Mouse (Mus musculus): ENCODE results near the gene Arel1. TPM values are rescaled to one million over a fixed set of nuclear protein-coding genes. Genes with fewer than 3 reads are reported as not detected.

Gene Arel1
- total RNA-seq, 2 experiments from 2014 or later = 23.0 to 24.9 TPM

- DNase-seq = no peak
- intact Hi-C loops (cut with DNase I) = no loop called here
- no peak for TF ChIP-seq CTCF (IDR thresholded peaks at IDR 0.05)
- Histone ChIP-seq H3K27ac (no peak overlapping the region), H3K4me3 (no peak overlapping the region)
Measured at GRCm38 (mm10) chr12:84912652-84913104, 58.0 kb downstream of the Arel1 start.

DNA sequence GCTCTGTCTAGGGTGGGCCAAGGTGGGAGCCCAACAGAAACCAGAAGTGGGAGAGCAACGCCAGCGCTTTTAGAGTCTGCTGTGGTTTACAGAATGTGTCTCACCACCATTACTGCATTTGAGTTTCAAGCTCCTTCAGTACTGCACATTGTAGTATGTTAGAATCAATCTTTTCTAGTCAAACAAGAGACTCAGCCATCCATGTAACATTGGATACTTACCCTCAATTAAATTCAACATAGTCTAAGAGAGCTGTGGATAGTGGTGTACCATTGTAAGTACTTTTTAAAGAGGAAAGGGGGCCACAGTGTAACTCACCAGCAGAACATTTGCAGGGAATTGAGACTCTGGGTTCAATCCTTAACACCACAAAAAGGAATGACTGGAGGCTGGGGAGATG is 59.1 kb downstream of the Arel1 start:
- no peak overlapping the region for H3K4me3 ChIP-seq
- no peak for DNase-seq
- H3K27ac ChIP-seq = no peak overlapping the region
- intact Hi-C loops (cut with DNase I) = no loop called here
- TF ChIP-seq CTCF (IDR thresholded peaks at IDR 0.05) = no peak

DNA sequence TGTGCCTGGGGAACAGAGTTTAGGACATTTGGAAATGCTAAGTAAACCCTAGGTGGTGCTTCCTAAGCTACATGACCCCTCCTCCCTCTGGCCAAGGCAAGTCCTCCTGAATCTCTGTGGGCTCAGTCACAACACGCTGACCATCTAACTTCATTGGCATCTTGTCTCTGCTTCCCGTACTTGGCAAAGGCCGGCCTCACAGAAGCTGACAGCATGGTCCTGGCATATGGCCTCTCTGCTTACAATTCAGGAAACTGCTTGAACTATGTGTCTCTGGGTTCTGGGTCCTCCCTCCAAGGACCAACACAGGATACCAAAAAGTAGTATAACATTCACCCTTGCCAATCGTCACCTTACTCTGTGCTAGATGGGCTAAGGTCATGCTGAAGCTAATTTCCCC is 60.6 kb downstream of the Arel1 start:
- no peak for TF ChIP-seq CTCF (IDR thresholded peaks at IDR 0.05)
- no peak overlapping the region for H3K4me3 ChIP-seq
- no peak overlapping the region for H3K27ac ChIP-seq
- intact Hi-C loops (cut with DNase I) = no loop called here
- DNase-seq = no peak

DNA sequence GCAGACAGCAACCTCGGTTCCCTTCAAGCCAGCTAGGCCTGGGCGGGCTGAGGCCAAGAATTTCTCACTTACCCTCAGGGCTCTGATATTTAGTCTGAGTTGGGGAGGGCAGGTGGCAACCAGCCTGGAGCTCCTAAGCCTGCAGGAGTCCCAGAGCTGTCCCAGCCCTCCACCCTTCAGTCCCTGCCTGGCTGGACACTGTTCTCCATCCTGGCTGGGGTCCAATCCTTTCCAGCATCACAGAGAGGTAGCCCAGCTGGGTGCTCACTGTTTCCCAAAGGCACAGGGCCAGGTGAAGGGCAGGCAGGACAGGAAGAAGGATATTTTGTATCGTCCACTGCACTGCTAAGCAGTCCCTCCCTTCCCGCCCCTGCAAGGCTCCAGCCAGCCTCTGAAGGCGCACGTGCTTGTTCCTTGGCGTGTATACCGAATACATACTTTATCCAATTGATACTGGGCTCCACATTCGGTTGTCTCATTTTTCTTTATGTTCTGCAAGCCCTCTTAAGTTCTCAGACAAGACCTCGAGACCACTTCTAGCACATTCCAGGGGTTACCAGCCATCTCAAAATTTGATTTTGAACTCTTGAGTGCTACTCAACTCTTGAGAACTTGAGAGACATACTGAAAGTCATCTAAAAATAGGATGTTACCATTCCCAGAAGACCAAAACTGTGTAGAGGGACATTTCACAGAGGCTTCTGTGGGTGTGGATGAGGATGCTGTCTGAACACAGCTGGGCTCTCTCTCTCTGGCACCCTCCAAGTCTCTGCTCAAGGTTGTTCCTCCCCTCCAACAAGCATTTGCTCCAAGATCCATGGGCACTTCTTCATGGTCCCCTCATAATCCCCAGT is 62.8 kb downstream of the Arel1 start:
- H3K4me3 ChIP-seq = no peak overlapping the region
- no peak for TF ChIP-seq CTCF (IDR thresholded peaks at IDR 0.05)
- peak overlapping the region; percentile 29; the same call in 1 of the 2 replicates for H3K27ac ChIP-seq
- intact Hi-C loops (cut with DNase I) = no loop called here
- DNase-seq = peak; percentile 69

DNA sequence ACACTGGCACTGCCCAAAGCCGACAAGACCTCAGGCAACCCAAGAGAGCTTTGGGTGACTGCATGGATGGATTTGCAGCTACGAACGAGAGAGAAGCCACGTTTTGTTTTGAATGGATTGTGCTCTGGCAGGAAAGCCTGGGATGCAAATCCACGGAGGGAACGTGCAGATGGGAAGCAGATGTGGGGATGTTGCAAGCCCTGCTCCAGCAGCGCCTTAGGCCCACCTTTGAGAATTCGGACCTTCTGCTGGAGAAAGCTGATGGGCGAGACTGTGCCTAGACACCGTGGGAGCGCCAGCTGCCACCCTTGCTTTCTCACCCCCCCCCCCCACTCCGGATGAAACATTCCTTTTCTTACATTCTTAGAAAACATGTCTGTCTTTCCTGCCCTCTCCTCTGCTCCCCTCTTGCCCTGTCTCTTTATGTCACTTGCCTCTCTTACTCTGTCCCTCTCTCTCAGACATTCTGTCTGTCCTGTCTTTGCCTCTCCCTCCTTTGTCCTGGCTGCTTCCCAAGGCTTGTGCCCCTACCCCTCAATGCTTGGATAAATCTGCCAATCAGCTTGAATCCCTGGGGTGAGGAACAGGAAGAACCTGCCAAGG is 63.6 kb downstream of the Arel1 start:
- no peak for TF ChIP-seq CTCF (IDR thresholded peaks at IDR 0.05)
- H3K27ac ChIP-seq = peak overlapping the region; percentile 29; the same call in 1 of the 2 replicates
- DNase-seq = peak; percentile 62
- intact Hi-C loops (cut with DNase I) = no loop called here
- H3K4me3 ChIP-seq = no peak overlapping the region

GRCm38 (mm10) chr12:84904399-84904798 is 66.3 kb downstream of the Arel1 start:
- H3K4me3 ChIP-seq = no peak overlapping the region
- no peak for TF ChIP-seq CTCF (IDR thresholded peaks at IDR 0.05)
- DNase-seq = no peak
- intact Hi-C loops (cut with DNase I) = no loop called here
- H3K27ac ChIP-seq = no peak overlapping the region

- no peak overlapping the region for H3K4me3 ChIP-seq
- no peak overlapping the region for H3K27ac ChIP-seq
- no peak for TF ChIP-seq CTCF (IDR thresholded peaks at IDR 0.05)
- no peak for DNase-seq
- intact Hi-C loops (cut with DNase I) = no loop called here
Measured at GRCm38 (mm10) chr12:84900317-84900716, 70.4 kb downstream of the Arel1 start.

- no peak for TF ChIP-seq CTCF (IDR thresholded peaks at IDR 0.05)
- H3K4me3 ChIP-seq = no peak overlapping the region
- no peak for DNase-seq
- H3K27ac ChIP-seq = no peak overlapping the region
- intact Hi-C loops (cut with DNase I) = no loop called here
Measured at GRCm38 (mm10) chr12:84897322-84897721, 73.4 kb downstream of the Arel1 start.

GRCm38 (mm10) chr12:84896235-84896634 is 74.5 kb downstream of the Arel1 start:
- no peak for TF ChIP-seq CTCF (IDR thresholded peaks at IDR 0.05)
- H3K4me3 ChIP-seq = no peak overlapping the region
- intact Hi-C loops (cut with DNase I) = no loop called here
- no peak overlapping the region for H3K27ac ChIP-seq
- DNase-seq = no peak

DNA sequence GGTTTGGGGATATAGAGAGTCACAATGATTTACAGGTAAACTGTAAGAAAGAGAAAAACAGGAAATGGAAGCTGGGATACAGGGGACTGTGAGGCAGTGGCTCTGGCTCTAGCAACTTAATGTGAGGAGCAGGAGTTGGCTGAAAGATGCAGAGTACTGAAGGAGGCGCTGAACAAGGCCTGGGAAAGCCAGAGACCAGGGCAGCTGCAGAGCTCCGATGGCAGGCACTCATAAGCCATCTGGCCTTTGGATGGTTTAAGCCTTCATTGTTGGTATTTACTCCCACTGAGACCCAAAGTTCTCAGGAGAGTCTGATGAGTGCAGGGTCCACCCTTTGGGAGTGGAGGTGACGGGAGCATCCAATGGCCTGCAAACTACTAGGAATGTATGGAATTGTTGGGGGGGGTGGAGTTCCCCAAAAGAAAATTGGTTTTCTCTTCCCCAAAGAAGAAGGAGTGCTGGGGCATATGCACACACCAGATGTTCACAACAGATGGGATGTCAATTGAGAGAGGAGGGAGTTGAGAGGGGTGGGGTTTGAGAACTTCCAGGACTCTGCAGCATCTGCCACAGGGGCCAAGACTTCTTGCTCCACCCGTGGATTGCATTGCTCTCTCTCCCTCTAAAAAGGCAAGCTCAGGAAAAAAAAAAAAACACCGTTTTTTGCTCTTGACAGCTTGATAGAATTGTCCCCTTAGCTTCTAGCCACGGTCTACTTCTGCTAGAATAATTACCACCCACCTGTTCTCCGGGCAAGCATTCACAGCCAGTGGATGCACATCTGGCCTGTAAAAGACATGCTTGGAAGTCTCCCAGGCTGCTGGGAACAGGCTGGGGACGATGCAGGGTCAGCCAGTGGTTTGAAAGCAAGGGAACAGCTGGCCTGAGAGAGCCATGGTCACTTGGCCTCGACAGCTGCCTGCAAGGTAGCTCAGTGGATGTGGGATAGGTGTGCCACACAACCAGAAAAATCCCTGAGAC is 76.8 kb downstream of the Arel1 start:
- DNase-seq = peak; percentile 52
- intact Hi-C loops (cut with DNase I) = no loop called here
- no peak for TF ChIP-seq CTCF (IDR thresholded peaks at IDR 0.05)
- H3K27ac ChIP-seq = no peak overlapping the region
- H3K4me3 ChIP-seq = no peak overlapping the region

DNA sequence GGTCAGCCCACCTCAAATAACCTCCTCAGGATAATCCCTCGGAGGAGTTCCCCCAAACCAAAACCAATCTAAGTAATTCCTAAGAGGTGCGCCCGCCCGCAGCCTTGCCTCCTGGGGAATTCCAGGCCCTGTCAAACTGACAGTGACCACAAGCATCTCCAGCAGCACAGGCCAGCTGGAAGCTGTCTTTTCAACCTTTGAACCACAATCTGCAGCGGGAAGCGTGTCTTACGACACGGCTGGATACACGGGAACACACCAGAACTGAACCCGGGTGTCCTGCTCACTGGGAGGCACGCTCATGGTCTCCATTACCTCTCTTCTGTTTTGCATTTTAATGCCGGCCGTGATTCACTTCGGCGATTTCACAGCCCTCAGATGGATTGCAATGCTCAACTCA is 80.4 kb downstream of the Arel1 start:
- no peak for TF ChIP-seq CTCF (IDR thresholded peaks at IDR 0.05)
- no peak for DNase-seq
- Histone ChIP-seq H3K27ac (no peak overlapping the region), H3K4me3 (no peak overlapping the region)
- intact Hi-C loops (cut with DNase I) = no loop called here

DNA sequence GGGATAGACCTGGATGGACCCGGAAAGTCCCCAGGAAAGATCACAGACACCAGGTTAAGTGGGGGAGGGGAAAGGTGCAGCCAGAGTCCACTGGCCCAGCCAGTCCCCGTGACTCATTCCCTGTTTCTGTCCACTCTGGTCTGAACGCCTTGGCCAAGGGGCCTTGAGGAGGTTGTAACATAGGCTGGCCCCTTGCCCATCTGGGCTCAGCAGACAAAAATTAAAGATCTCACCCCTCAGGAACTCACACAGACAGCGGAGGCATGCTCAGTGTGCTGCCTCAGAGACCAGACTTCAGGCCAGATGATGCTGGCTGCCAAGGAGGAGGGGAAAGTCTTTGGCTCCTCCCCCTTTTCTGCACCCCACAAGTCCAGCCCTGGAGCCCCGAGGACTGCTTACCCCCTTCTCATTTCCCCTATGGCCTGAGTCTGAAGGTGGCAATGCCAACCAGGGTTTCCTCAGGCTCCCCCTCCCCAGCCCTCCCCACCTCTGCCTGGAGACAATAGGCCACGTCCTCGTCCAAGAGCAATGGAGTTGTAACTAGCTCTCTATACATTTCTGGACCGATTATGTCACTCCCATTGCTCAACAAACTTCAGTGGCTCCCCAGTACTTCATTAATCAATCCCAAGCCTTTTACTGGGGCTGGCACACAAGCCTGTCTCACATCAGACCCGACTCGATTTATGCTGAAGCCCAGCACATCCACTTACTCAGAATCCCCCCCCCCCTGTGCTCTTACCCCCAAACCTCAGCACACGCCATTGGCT is 85.4 kb downstream of the Arel1 start:
- intact Hi-C loops (cut with DNase I) = no loop called here
- H3K4me3 ChIP-seq = no peak overlapping the region
- peak; percentile 75 for DNase-seq
- no peak for TF ChIP-seq CTCF (IDR thresholded peaks at IDR 0.05)
- no peak overlapping the region for H3K27ac ChIP-seq

Measured in gastrocnemius, adult 2 months (tissue).